Mouse (Mus musculus): ENCODE results near the gene Appl1. TPM values are rescaled to one million over a fixed set of nuclear protein-coding genes. Genes with fewer than 3 reads are reported as not detected.
A peak's percentile ranks its signal among the peaks of the same experiment; 100 is the strongest.

Appl1 gene
- polyA plus RNA-seq, 1 experiment: 2.9 TPM

DNA sequence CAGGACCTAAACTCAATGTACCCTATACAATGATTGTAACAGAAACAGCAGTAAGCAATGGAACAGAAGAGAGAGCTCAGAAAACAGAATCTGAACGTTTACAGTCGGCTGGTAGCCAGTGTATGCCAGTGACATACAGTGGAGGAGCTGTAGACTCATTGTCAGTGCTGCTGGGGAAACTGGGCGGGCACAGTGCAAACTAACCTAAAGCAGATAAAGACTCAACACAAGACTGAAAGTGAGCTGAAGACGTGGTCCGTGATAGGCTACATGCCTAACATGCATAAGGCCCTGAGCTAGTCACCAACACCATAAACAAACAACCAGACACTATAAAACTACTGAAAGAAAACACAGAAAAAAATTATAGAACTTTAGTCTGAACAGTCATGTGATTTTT lies 89.3 kb downstream of the Appl1 start:
- TF ChIP-seq CTCF (IDR thresholded peaks at IDR 0.05; ENCODE audit: control insufficient read depth, insufficient read depth, insufficient read length): no peak
- Histone ChIP-seq H3K36me3 (ENCODE audit: control insufficient read depth, insufficient read depth) (no peaks in the 10 kb centered on the region), H3K4me3 (ENCODE audit: insufficient read depth, poor library complexity, severe bottlenecking) (no peak overlapping the region), H3K79me3 (ENCODE audit: low read depth) (no peaks in the 10 kb centered on the region), H3ac (ENCODE audit: control insufficient read depth, insufficient read length, low read depth) (no peak overlapping the region), H3K27me3 (ENCODE audit: control insufficient read depth, insufficient read depth, insufficient read length) (peaks cover 7% of the 10 kb centered on the region), H3K79me2 (ENCODE audit: control insufficient read depth, insufficient read depth) (no peaks in the 10 kb centered on the region)

DNA sequence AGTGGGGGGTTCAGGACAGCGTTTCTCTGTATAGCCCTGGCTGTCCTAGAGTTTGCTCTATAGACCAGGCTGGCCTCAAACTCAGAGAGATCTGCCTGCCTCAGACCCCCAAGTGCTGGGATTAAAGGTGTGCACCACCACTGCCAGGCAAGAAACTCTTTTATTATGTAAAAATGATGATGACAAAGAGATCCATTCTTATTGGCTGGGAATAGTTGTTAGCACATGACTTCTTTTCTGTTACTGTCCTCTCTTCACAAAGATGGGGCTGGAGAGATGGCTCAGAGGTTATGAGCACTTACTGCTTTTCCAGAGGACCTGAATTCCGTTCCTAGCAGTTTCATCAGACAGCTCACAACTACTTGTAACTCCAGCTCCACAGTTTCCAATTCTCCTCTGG lies 91.1 kb downstream of the Appl1 start:
- Histone ChIP-seq H3ac (ENCODE audit: control insufficient read depth, insufficient read length, low read depth) (no peak overlapping the region), H3K79me3 (ENCODE audit: low read depth) (no peaks in the 10 kb centered on the region), H3K79me2 (ENCODE audit: control insufficient read depth, insufficient read depth) (no peaks in the 10 kb centered on the region), H3K36me3 (ENCODE audit: control insufficient read depth, insufficient read depth) (no peaks in the 10 kb centered on the region), H3K4me3 (ENCODE audit: insufficient read depth, poor library complexity, severe bottlenecking) (no peak overlapping the region), H3K27me3 (ENCODE audit: control insufficient read depth, insufficient read depth, insufficient read length) (peaks cover 2% of the 10 kb centered on the region)
- TF ChIP-seq CEBPB (IDR thresholded peaks at IDR 0.05; ENCODE audit: low read depth): no peak
- no peak for TF ChIP-seq MYOG (IDR thresholded peaks at IDR 0.05; ENCODE audit: control insufficient read depth, extremely low read depth, insufficient read length)
- TF ChIP-seq CTCF (IDR thresholded peaks at IDR 0.05; ENCODE audit: control insufficient read depth, insufficient read depth, insufficient read length): no peak
- TF ChIP-seq MYOD1 (IDR thresholded peaks at IDR 0.05; ENCODE audit: control insufficient read depth, insufficient read length, low read depth): no peak
- no peak for TF ChIP-seq FOSL1 (IDR thresholded peaks at IDR 0.05; ENCODE audit: insufficient read depth, low read length, poor library complexity, severe bottlenecking)
- no peak for TF ChIP-seq USF1 (IDR thresholded peaks at IDR 0.05; ENCODE audit: low read depth)
- no peak for TF ChIP-seq MAX (IDR thresholded peaks at IDR 0.05)

- Histone ChIP-seq H3K79me2 (ENCODE audit: control insufficient read depth, insufficient read depth) (no peaks in the 10 kb centered on the region), H3ac (ENCODE audit: control insufficient read depth, insufficient read length, low read depth) (no peak overlapping the region), H3K4me3 (ENCODE audit: insufficient read depth, poor library complexity, severe bottlenecking) (no peak overlapping the region), H3K36me3 (ENCODE audit: control insufficient read depth, insufficient read depth) (no peaks in the 10 kb centered on the region), H3K79me3 (ENCODE audit: low read depth) (no peaks in the 10 kb centered on the region), H3K27me3 (ENCODE audit: control insufficient read depth, insufficient read depth, insufficient read length) (no peaks in the 10 kb centered on the region)
- TF ChIP-seq FOSL1 (IDR thresholded peaks at IDR 0.05; ENCODE audit: insufficient read depth, low read length, poor library complexity, severe bottlenecking): no peak
- no peak for TF ChIP-seq CEBPB (IDR thresholded peaks at IDR 0.05; ENCODE audit: low read depth)
- no peak for TF ChIP-seq MYOG (IDR thresholded peaks at IDR 0.05; ENCODE audit: control insufficient read depth, extremely low read depth, insufficient read length)
- TF ChIP-seq USF1 (IDR thresholded peaks at IDR 0.05; ENCODE audit: low read depth): no peak
- TF ChIP-seq MAX (IDR thresholded peaks at IDR 0.05): no peak
- TF ChIP-seq CTCF (IDR thresholded peaks at IDR 0.05; ENCODE audit: control insufficient read depth, insufficient read depth, insufficient read length): no peak
- TF ChIP-seq MYOD1 (IDR thresholded peaks at IDR 0.05; ENCODE audit: control insufficient read depth, insufficient read length, low read depth): peak; percentile 32
Observed at GRCm38 (mm10) chr14:26878756-26879155, 92.3 kb downstream of the Appl1 start.

Other genes with a start within 250 kb of the Appl1 start
- gene Asb14, start 76.7 kb downstream of the Appl1 start, polyA plus RNA-seq (2012; fragmentation: generic; extraction: Trizol): not detected
- not detected for gene Hesx1, start 23.2 kb upstream of the Appl1 start, polyA plus RNA-seq (2012; fragmentation: generic; extraction: Trizol)
- 1.2 TPM for gene Il17rd, start 67.7 kb upstream of the Appl1 start, polyA plus RNA-seq (2012; fragmentation: generic; extraction: Trizol)
- gene Arhgef3, start 143.7 kb upstream of the Appl1 start, polyA plus RNA-seq (2012; fragmentation: generic; extraction: Trizol): 1.1 TPM

All from C2C12 (cell line).